Mouse (Mus musculus): ENCODE results near the gene Mknk2. TPM values are rescaled to one million over a fixed set of nuclear protein-coding genes. Genes with fewer than 3 reads are reported as not detected.

Mknk2 gene
- polyA plus RNA-seq, 1 experiment from 2014 or later, result 79.5 TPM

Other genes starting within 250 kb of the Mknk2 start
- gene Tcf3, start 244.5 kb downstream of the Mknk2 start, polyA plus RNA-seq (2014; fragmentation: Nextera tagmentation; extraction: Ambion mirVana), result 177 and 178 TPM in 2 replicates
- 1.3 and 1.4 TPM in 2 replicates for gene Onecut3, start 183.3 kb downstream of the Mknk2 start, polyA plus RNA-seq (2014; fragmentation: Nextera tagmentation; extraction: Ambion mirVana)
- gene Atp8b3, start 139.0 kb downstream of the Mknk2 start, polyA plus RNA-seq (2014; fragmentation: Nextera tagmentation; extraction: Ambion mirVana), result 0.84 and 0.96 TPM in 2 replicates
- 30.7 and 31.4 TPM in 2 replicates for gene Rexo1, start 116.6 kb downstream of the Mknk2 start, polyA plus RNA-seq (2014; fragmentation: Nextera tagmentation; extraction: Ambion mirVana)
- gene Klf16, start 100.8 kb downstream of the Mknk2 start, polyA plus RNA-seq (2014; fragmentation: Nextera tagmentation; extraction: Ambion mirVana), result 4.5 and 5.5 TPM in 2 replicates
- gene Abhd17a, start 87.8 kb downstream of the Mknk2 start, polyA plus RNA-seq (2014; fragmentation: Nextera tagmentation; extraction: Ambion mirVana), result 119 and 120 TPM in 2 replicates
- gene Scamp4, start 75.2 kb downstream of the Mknk2 start, polyA plus RNA-seq (2014; fragmentation: Nextera tagmentation; extraction: Ambion mirVana), result 72.1 and 77.7 TPM in 2 replicates
- gene Adat3, start 75.2 kb downstream of the Mknk2 start, polyA plus RNA-seq (2014; fragmentation: Nextera tagmentation; extraction: Ambion mirVana), result 8.0 and 10.9 TPM in 2 replicates
- gene Gm49322, start 72.1 kb downstream of the Mknk2 start, polyA plus RNA-seq (2014; fragmentation: Nextera tagmentation; extraction: Ambion mirVana), result 2.4 and 3.1 TPM in 2 replicates
- gene Csnk1g2, start 55.3 kb downstream of the Mknk2 start, polyA plus RNA-seq (2014; fragmentation: Nextera tagmentation; extraction: Ambion mirVana), result 117 TPM in 2 replicates
- 71.1 and 78.8 TPM in 2 replicates for gene Btbd2, start 21.0 kb downstream of the Mknk2 start, polyA plus RNA-seq (2014; fragmentation: Nextera tagmentation; extraction: Ambion mirVana)
- 58.9 and 60.3 TPM in 2 replicates for gene Mob3a, start 23.9 kb upstream of the Mknk2 start, polyA plus RNA-seq (2014; fragmentation: Nextera tagmentation; extraction: Ambion mirVana)
- gene Izumo4, start 24.1 kb upstream of the Mknk2 start, polyA plus RNA-seq (2014; fragmentation: Nextera tagmentation; extraction: Ambion mirVana), result 10.6 and 11.5 TPM in 2 replicates
- 69.3 and 79.1 TPM in 2 replicates for gene Ap3d1, start 64.2 kb upstream of the Mknk2 start, polyA plus RNA-seq (2014; fragmentation: Nextera tagmentation; extraction: Ambion mirVana)
- gene Dot1l, start 77.1 kb upstream of the Mknk2 start, polyA plus RNA-seq (2014; fragmentation: Nextera tagmentation; extraction: Ambion mirVana), result 23.9 and 24.3 TPM in 2 replicates
- gene Sf3a2, start 120.1 kb upstream of the Mknk2 start, polyA plus RNA-seq (2014; fragmentation: Nextera tagmentation; extraction: Ambion mirVana), result 96.6 and 101 TPM in 2 replicates
- gene Plekhj1, start 120.5 kb upstream of the Mknk2 start, polyA plus RNA-seq (2014; fragmentation: Nextera tagmentation; extraction: Ambion mirVana), result 150 and 153 TPM in 2 replicates
- not detected in 2 replicates for gene Amh, start 127.1 kb upstream of the Mknk2 start, polyA plus RNA-seq (2014; fragmentation: Nextera tagmentation; extraction: Ambion mirVana)
- gene Jsrp1, start 135.4 kb upstream of the Mknk2 start, polyA plus RNA-seq (2014; fragmentation: Nextera tagmentation; extraction: Ambion mirVana), result 1.6 and 1.9 TPM in 2 replicates
- 1,810 and 1,847 TPM in 2 replicates for gene Oaz1, start 148.5 kb upstream of the Mknk2 start, polyA plus RNA-seq (2014; fragmentation: Nextera tagmentation; extraction: Ambion mirVana)
- gene Lingo3, start 165.9 kb upstream of the Mknk2 start, polyA plus RNA-seq (2014; fragmentation: Nextera tagmentation; extraction: Ambion mirVana), result 0.40 and 0.66 TPM in 2 replicates
- gene Lsm7, start 177.1 kb upstream of the Mknk2 start, polyA plus RNA-seq (2014; fragmentation: Nextera tagmentation; extraction: Ambion mirVana), result 305 and 307 TPM in 2 replicates
- gene Sppl2b, start 177.2 kb upstream of the Mknk2 start, polyA plus RNA-seq (2014; fragmentation: Nextera tagmentation; extraction: Ambion mirVana), result 31.2 and 34.2 TPM in 2 replicates
- 0.08 and 0.11 TPM in 2 replicates for gene Tmprss9, start 193.7 kb upstream of the Mknk2 start, polyA plus RNA-seq (2014; fragmentation: Nextera tagmentation; extraction: Ambion mirVana)
- 312 and 323 TPM in 2 replicates for gene Timm13, start 222.9 kb upstream of the Mknk2 start, polyA plus RNA-seq (2014; fragmentation: Nextera tagmentation; extraction: Ambion mirVana)
- gene Lmnb2, start 240.1 kb upstream of the Mknk2 start, polyA plus RNA-seq (2014; fragmentation: Nextera tagmentation; extraction: Ambion mirVana), result 23.0 and 27.9 TPM in 2 replicates